Mouse (Mus musculus): ENCODE measurements around the gene Rwdd3. TPM values are rescaled to one million over a fixed set of nuclear protein-coding genes. Genes with fewer than 3 reads are reported as not detected.
A peak's percentile ranks its signal among the peaks of the same experiment; 100 is the strongest.

Gene Rwdd3
- total RNA-seq (2021), result 10 to 100 TPM; 26.3 to 31.2 TPM
- long read RNA-seq, experiment 1, transcript Rwdd3-204 (5 exons, 1,484 nt), result major isoform, 5 of 28 reads
- long read RNA-seq, experiment 1, partial matches to known transcripts, result 12 of 28 reads
- long read RNA-seq, experiment 1, other reads (novel, unspliced or antisense), result 5 of 28 reads
- long read RNA-seq, experiment 2, transcript Rwdd3-204 (5 exons, 1,484 nt), result major isoform, 6 of 29 reads
- long read RNA-seq, experiment 2, partial matches to known transcripts, result 6 of 29 reads
- long read RNA-seq, experiment 2, other reads (novel, unspliced or antisense), result 11 of 29 reads

DNA sequence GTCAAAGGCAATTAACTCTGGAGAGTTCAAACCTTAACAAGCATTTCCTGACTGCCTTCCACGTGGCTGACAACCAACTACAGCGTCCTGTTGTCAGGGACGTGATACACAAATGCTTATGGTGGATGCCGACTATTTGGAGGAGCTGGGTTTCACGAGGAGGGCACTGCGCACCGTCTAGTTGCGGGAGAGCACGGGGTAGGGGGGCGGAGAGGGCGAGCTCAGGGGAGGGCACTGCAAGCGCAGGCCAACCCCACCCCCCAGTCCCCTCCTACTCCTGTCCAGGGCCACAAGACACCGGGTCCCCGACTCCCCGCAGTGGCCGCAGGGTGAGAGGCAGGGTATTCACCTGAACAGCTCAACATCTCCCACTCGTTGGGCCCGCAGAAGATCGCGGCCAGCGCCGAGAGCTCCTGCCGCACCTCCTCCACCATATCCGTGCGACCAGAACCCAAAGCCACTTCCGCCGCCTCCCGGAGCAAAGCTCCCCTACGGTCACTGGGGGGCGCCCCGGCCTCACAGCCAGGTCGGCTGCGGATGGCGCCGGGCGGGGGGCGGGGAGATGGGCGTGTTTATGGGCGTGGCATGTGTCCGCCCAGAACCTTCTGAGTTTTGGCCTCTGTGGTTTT is at the start of gene Rwdd3:
TSS of gene Rwdd3 (minus strand) at position 453 of the 629 bp plus-strand sequence.
- peak; percentile 88 for DNase-seq (ENCODE audit: low spot score in 2 of 2)
- H3K4me3 ChIP-seq, result peak within 1 kb of the TSS; percentile 88
- peak within 1 kb of the TSS; percentile 88 for H3K27ac ChIP-seq
- peak; percentile 91 for TF ChIP-seq CTCF (conservative IDR thresholded peaks at IDR 0.05)

DNA sequence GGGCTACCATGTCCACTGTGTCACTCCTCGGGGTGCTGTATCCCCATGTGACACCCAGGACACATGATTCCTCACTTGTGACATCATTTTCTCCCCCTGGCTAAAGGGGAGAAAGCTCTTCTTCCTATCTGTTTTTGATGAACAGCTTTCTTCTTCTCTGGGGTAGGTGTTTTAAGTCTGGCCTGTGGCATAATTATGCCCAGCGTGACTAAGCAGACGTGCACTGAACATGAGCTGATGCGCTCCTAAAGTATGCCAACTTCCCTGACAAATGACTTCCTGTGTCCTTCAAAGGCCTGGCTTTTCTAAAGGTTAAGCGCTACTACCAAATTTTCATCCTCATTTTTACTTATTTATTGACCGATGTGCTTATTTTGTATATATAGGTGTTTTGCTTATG is 45.5 kb upstream of the Rwdd3 start:
- no peak for TF ChIP-seq CTCF (conservative IDR thresholded peaks at IDR 0.05)
- DNase-seq (ENCODE audit: low spot score in 2 of 2), result no peak
- Histone ChIP-seq H3K27ac (no peak overlapping the region), H3K4me3 (no peak overlapping the region)

DNA sequence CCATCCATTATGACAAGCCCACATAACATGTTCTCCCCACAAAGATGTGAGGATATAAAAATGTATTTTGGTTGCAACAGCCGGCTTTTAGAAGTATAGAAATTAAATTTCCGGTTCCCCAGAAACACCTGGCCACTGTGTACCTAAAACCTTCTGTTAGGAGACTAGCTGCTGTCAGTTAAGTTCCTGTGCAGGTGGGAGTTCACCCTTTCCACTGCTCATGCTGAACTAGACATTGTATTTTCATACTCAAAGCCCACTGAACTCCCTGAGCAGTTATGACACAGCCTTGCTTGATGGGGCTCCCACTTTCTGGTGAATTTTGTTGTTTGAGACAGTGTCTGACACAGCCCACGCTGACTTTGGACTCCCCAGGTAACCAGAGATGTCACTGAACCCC is 42.0 kb upstream of the Rwdd3 start:
- Histone ChIP-seq H3K27ac (no peak overlapping the region), H3K4me3 (no peak overlapping the region)
- no peak for DNase-seq (ENCODE audit: low spot score in 2 of 2)
- TF ChIP-seq CTCF (conservative IDR thresholded peaks at IDR 0.05), result no peak

- Histone ChIP-seq H3K4me3 (no peak overlapping the region), H3K27ac (no peak overlapping the region)
- peak; percentile 59 for TF ChIP-seq CTCF (conservative IDR thresholded peaks at IDR 0.05)
- no peak for DNase-seq (ENCODE audit: low spot score in 2 of 2)
These were observed 40.7 kb upstream of the Rwdd3 start for GRCm38 (mm10) chr3:121212156-121212555.

GRCm38 (mm10) chr3:121208994-121209393 is 37.5 kb upstream of the Rwdd3 start:
- no peak for TF ChIP-seq CTCF (conservative IDR thresholded peaks at IDR 0.05)
- Histone ChIP-seq H3K4me3 (no peak overlapping the region), H3K27ac (no peak overlapping the region)
- no peak for DNase-seq (ENCODE audit: low spot score in 2 of 2)

GRCm38 (mm10) chr3:121206202-121206882 is 34.8 kb upstream of the Rwdd3 start:
- DNase-seq (ENCODE audit: low spot score in 2 of 2), result no peak
- TF ChIP-seq CTCF (conservative IDR thresholded peaks at IDR 0.05), result no peak
- no peak overlapping the region for H3K4me3 ChIP-seq
- H3K27ac ChIP-seq, result no peak overlapping the region

GRCm38 (mm10) chr3:121202638-121203037 is 31.1 kb upstream of the Rwdd3 start:
- no peak for DNase-seq (ENCODE audit: low spot score in 2 of 2)
- Histone ChIP-seq H3K4me3 (no peak overlapping the region), H3K27ac (no peak overlapping the region)
- no peak for TF ChIP-seq CTCF (conservative IDR thresholded peaks at IDR 0.05)

GRCm38 (mm10) chr3:121201012-121201747 is 29.7 kb upstream of the Rwdd3 start:
- Histone ChIP-seq H3K4me3 (no peak overlapping the region), H3K27ac (no peak overlapping the region)
- TF ChIP-seq CTCF (conservative IDR thresholded peaks at IDR 0.05), result no peak
- DNase-seq (ENCODE audit: low spot score in 2 of 2), result no peak

- TF ChIP-seq CTCF (conservative IDR thresholded peaks at IDR 0.05), result no peak
- H3K4me3 ChIP-seq, result no peak overlapping the region
- H3K27ac ChIP-seq, result no peak overlapping the region
- no peak for DNase-seq (ENCODE audit: low spot score in 2 of 2)
These were observed 17.7 kb upstream of the Rwdd3 start for GRCm38 (mm10) chr3:121189199-121189598.

GRCm38 (mm10) chr3:121187510-121187909 is 16.0 kb upstream of the Rwdd3 start:
- Histone ChIP-seq H3K27ac (no peak overlapping the region), H3K4me3 (no peak overlapping the region)
- no peak for TF ChIP-seq CTCF (conservative IDR thresholded peaks at IDR 0.05)
- DNase-seq (ENCODE audit: low spot score in 2 of 2), result no peak

GRCm38 (mm10) chr3:121186925-121187324 is 15.4 kb upstream of the Rwdd3 start:
- no peak overlapping the region for H3K27ac ChIP-seq
- no peak for DNase-seq (ENCODE audit: low spot score in 2 of 2)
- TF ChIP-seq CTCF (conservative IDR thresholded peaks at IDR 0.05), result no peak
- H3K4me3 ChIP-seq, result no peak overlapping the region

- no peak overlapping the region for H3K27ac ChIP-seq
- no peak overlapping the region for H3K4me3 ChIP-seq
- no peak for TF ChIP-seq CTCF (conservative IDR thresholded peaks at IDR 0.05)
- DNase-seq (ENCODE audit: low spot score in 2 of 2), result no peak
These were observed 13.7 kb upstream of the Rwdd3 start for GRCm38 (mm10) chr3:121185197-121185596.

GRCm38 (mm10) chr3:121176011-121176410 is 4.5 kb upstream of the Rwdd3 start:
- H3K4me3 ChIP-seq, result no peak overlapping the region
- no peak overlapping the region for H3K27ac ChIP-seq
- DNase-seq (ENCODE audit: low spot score in 2 of 2), result no peak
- no peak for TF ChIP-seq CTCF (conservative IDR thresholded peaks at IDR 0.05)
